Mouse (Mus musculus): Measurements from ENCODE around the gene Htr3b.
A peak's percentile ranks its signal among the peaks of the same experiment; 100 is the strongest.

Gene Htr3b

GRCm38 (mm10) chr9:48916011-48916788 lies 48.6 kb downstream of the Htr3b start:
- no peak for DNase-seq

GRCm38 (mm10) chr9:48910885-48911537 lies 53.8 kb downstream of the Htr3b start, which contains the start of gene Htr3a:
Gene Htr3a (minus strand): TSS chr9:48911099.
- peak; percentile 59 for DNase-seq

GRCm38 (mm10) chr9:48904421-48904820 lies 60.4 kb downstream of the Htr3b start:
- no peak for DNase-seq

GRCm38 (mm10) chr9:48903766-48904165 lies 61.0 kb downstream of the Htr3b start:
- no peak for DNase-seq

GRCm38 (mm10) chr9:48898551-48898950 lies 66.2 kb downstream of the Htr3b start:
- no peak for DNase-seq

- no peak for DNase-seq
Measured at GRCm38 (mm10) chr9:48895819-48896536, 68.8 kb downstream of the Htr3b start.

GRCm38 (mm10) chr9:48894755-48895154 lies 70.0 kb downstream of the Htr3b start:
- no peak for DNase-seq

- peak; percentile 68 for DNase-seq
Measured at GRCm38 (mm10) chr9:48893986-48894385, 70.8 kb downstream of the Htr3b start.

GRCm38 (mm10) chr9:48889093-48889492 lies 75.7 kb downstream of the Htr3b start:
- DNase-seq, result no peak

Data from right cerebral cortex, postnatal 25 days (tissue).